Mouse (Mus musculus) left cerebral cortex, postnatal 36 days (tissue): ENCODE measurements around the gene Cmip. TPM values are rescaled to one million over a fixed set of nuclear protein-coding genes. Genes with fewer than 3 reads are reported as not detected.

Source experiments
- DNase-seq, 2 experiments: peaks; one replicate each; pipeline ENCODE4 v3.0.0; 2021 to 2022; ENCODE audit warnings: low spot score in 2 of 2, mixed read lengths in 1 of 2
- intact Hi-C: fragments of 180-260 bp; cut with DNase I; formaldehyde crosslinking; loops from one replicate; pipeline ENCODE4 v1.15.1; 2025
- microRNA-seq: library from miRNA; unstranded; fragments of <30 nt; microRNA quantifications from one replicate; pipeline ENCODE4 v1.2.0, GENCODE M21; 2022
- total RNA-seq, 2 experiments: library from RNA; stranded (reverse); gene quantifications; 2 replicates each; pipeline ENCODE4 v1.2.3; 2021

Gene Cmip
- total RNA-seq, 2 experiments from 2014 or later: 333 to 339 TPM

DNA sequence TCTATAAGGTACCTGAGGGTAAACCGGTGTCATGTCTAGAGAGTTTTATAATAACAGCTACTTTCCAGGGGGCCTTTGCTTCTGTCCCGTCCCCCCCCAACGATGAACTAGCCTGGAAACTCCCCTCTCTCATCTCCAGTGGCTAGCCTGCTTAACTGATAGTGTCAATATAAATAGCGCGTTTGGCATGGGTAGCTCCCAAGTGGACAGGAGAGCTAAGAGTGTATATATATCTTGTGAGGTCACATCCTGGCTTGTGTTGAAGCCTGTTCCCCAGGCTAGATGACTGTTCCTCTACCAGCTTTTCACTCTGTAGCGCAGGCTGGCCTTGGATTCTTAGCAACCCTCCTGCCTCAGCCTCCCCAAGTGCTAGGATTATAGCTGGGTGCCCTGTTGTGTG, 244.5 kb downstream of the Cmip start:
- intact Hi-C loops: no loop called here
- DNase-seq: no peak

- intact Hi-C loops: no loop called here
- no peak for DNase-seq
These were observed 246.7 kb downstream of the Cmip start for GRCm38 (mm10) chr8:117503405-117504069.

- intact Hi-C loops: loop anchor here (5.0 kb wide), 1 partner anchor 45 kb away; no protein-coding TSS in a partner anchor
- DNase-seq: no peak
These were observed 250.8 kb downstream of the Cmip start for GRCm38 (mm10) chr8:117507703-117508102.

Small RNA genes within 50 kb of the gene (microRNA-seq; reads per million reads assigned to microRNA genes)
- gene Mir7077: not detected
- 0.76 reads per million for gene Mir7078

Other genes starting within 250 kb of the Cmip start
- gene Pkd1l2, start 174.6 kb upstream of the Cmip start, total RNA-seq: under 1 TPM; 0.07 TPM
- not detected for gene Bco1, start 161.2 kb upstream of the Cmip start, total RNA-seq
- gene Gan, start 98.9 kb upstream of the Cmip start, total RNA-seq: 10 to 100 TPM; 16.3 to 17.0 TPM
- 1 to 10 TPM; 2.6 to 2.8 TPM for gene Plcg2, start 241.2 kb downstream of the Cmip start, total RNA-seq